In the genomic region with DNA sequence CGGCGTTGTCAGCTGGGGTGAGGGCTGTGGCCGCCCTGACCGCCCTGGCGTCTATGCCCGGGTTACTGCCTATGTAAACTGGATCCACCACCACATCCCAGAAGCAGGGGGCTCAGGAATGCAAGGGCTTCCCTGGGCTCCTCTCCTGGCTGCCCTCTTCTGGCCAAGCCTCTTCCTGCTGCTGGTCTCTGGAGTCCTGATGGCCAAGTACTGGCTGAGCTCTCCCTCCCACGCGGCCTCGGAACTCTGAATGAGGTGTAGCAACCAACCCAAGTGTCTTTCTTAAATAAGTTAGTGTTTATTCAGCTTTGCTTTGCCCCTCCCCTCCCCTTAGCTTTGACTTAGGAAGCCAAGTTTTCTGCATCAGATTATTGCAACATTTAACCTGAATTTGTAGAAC, we compare ENCODE assay signal across 9 mouse cellular contexts. TPM values are rescaled to one million over a fixed set of nuclear protein-coding genes. Genes with fewer than 3 reads are reported as not detected.
A peak's percentile ranks its signal among the peaks of the same experiment; 100 is the strongest.
DNase-seq lines count a peak whose midpoint lies in the region; ATAC-seq lines count a peak whose summit lies in the region.
"Had no signal": no experiment of that assay in that cellular context is flagged by ENCODE, and none has a peak within 500 bp of the region (broad histone marks: within the 10 kb centered on the region; RNA-seq: fewer than 3 reads in every experiment).

No protein-coding gene starts in this region.

- WGBS in lung, embryonic 16.5 days: 21% methylated on average over 9 of the region's 9 CpGs

- H3K9ac ChIP-seq in lung, embryonic 16.5 days (ENCODE audit: low read length): no peak overlapping the region

- H3K4me1 ChIP-seq in lung, embryonic 16.5 days (replicated peaks; ENCODE audit: control insufficient read depth, insufficient read depth, low read length): peaks cover 3% of the 10 kb centered on the region; the same call in 1 of the 2 replicates

- H3K9me3 ChIP-seq in lung, embryonic 16.5 days (ENCODE audit: control insufficient read depth, low read length): no peaks in the 10 kb centered on the region

- H3K27ac ChIP-seq in lung, embryonic 16.5 days (ENCODE audit: low read length): no peak overlapping the region

- ATAC-seq in lung, embryonic 16.5 days (ENCODE audit: low read depth): peak; percentile 61; the same call in 1 of the 2 replicates

- no peak overlapping the region for H3K4me3 ChIP-seq in lung, embryonic 16.5 days (ENCODE audit: low read length)

- no peaks in the 10 kb centered on the region for H3K36me3 ChIP-seq in lung, embryonic 16.5 days (ENCODE audit: control insufficient read depth, insufficient read depth, low read length)

- no peak overlapping the region for H3K4me2 ChIP-seq in lung, embryonic 16.5 days (ENCODE audit: low read depth, low read length)

- intact Hi-C loops in left cerebral cortex, postnatal 36 days (cut with DNase I): no loop called here

- no peaks in the 10 kb centered on the region; the same call in 1 of the 2 replicates for H3K27me3 ChIP-seq in lung, embryonic 16.5 days (ENCODE audit: control insufficient read depth, insufficient read depth, low read depth, low read length)

- DNase-seq in cerebellum, postnatal 14 days: peak; percentile 19 to 48
- DNase-seq in cerebellum, postnatal 4 days (ENCODE audit: low spot score in 2 of 2): no peak
- DNase-seq in left cerebral cortex, adult 18-20 months (ENCODE audit: low spot score in 2 of 2): peak; percentile 25 to 32
- no peak for DNase-seq in left cerebral cortex, postnatal 36 days (ENCODE audit: low spot score in 2 of 2)
- peak; percentile 76 for DNase-seq in adrenal gland, postnatal 14 days
- no peak for DNase-seq in gastrocnemius, adult 8-10 months (ENCODE audit: low spot score in 2 of 2)
- no peak for DNase-seq in layer of hippocampus, adult 9-11 months

RNA-seq across cellular contexts. Expression of a gene that starts 4.9 kb away (rescaled TPM):
- total RNA-seq in left cerebral cortex, adult 18-20 months (2021): not detected
- total RNA-seq in left cerebral cortex, postnatal 36 days (2021): not detected
- not detected in 2 replicates for total RNA-seq in adrenal gland, postnatal 14 days (2021)
- polyA plus RNA-seq in lung, embryonic 16.5 days (2015; fragmentation: Nextera tagmentation; extraction: Ambion mirVana): 0.31 and 0.43 TPM in 2 replicates
- not detected for total RNA-seq in gastrocnemius, adult 8-10 months (2022)
- polyA plus RNA-seq: frontal cortex, adult 2 months had no signal

RNA-seq across cellular contexts. Expression of a gene that starts 7.9 kb away (rescaled TPM):
- total RNA-seq in left cerebral cortex, adult 18-20 months (2021): not detected
- total RNA-seq in left cerebral cortex, postnatal 36 days (2021): not detected
- total RNA-seq in adrenal gland, postnatal 14 days (2021): 5.3 and 6.6 TPM in 2 replicates
- 6.1 and 11.1 TPM in 2 replicates for polyA plus RNA-seq in lung, embryonic 16.5 days (2015; fragmentation: Nextera tagmentation; extraction: Ambion mirVana)
- total RNA-seq in gastrocnemius, adult 8-10 months (2022): 1 to 10 TPM; 1.7 to 5.9 (median 3.9) TPM
- polyA plus RNA-seq: frontal cortex, adult 2 months had no signal

RNA-seq across cellular contexts. Expression of a gene that starts 28.6 kb away (rescaled TPM):
- total RNA-seq in left cerebral cortex, adult 18-20 months (2021): not detected
- not detected for total RNA-seq in left cerebral cortex, postnatal 36 days (2021)
- 2.1 and 2.9 TPM in 2 replicates for total RNA-seq in adrenal gland, postnatal 14 days (2021)
- 0.26 and 0.54 TPM in 2 replicates for polyA plus RNA-seq in lung, embryonic 16.5 days (2015; fragmentation: Nextera tagmentation; extraction: Ambion mirVana)
- 1 to 10 TPM in 3 of 4 experiments, under 1 TPM in 1; 0.29 to 2.2 (median 1.2) TPM for total RNA-seq in gastrocnemius, adult 8-10 months (2022)
- polyA plus RNA-seq: frontal cortex, adult 2 months had no signal

RNA-seq across cellular contexts. Expression of a gene that starts 55.6 kb away (rescaled TPM):
- total RNA-seq in left cerebral cortex, adult 18-20 months (2021): not detected
- total RNA-seq in left cerebral cortex, postnatal 36 days (2021): not detected
- total RNA-seq in adrenal gland, postnatal 14 days (2021): not detected in 2 replicates
- polyA plus RNA-seq in lung, embryonic 16.5 days (2015; fragmentation: Nextera tagmentation; extraction: Ambion mirVana): not detected in 2 replicates
- not detected for total RNA-seq in gastrocnemius, adult 8-10 months (2022)
- polyA plus RNA-seq: frontal cortex, adult 2 months had no signal

RNA-seq across cellular contexts. Expression of a gene that starts 59.6 kb away (rescaled TPM):
- 10 to 100 TPM; 39.6 to 43.7 TPM for total RNA-seq in left cerebral cortex, adult 18-20 months (2021)
- total RNA-seq in left cerebral cortex, postnatal 36 days (2021): 10 to 100 TPM; 29.7 to 53.7 TPM
- 38.4 and 45.4 TPM in 2 replicates for total RNA-seq in adrenal gland, postnatal 14 days (2021)
- polyA plus RNA-seq in lung, embryonic 16.5 days (2015; fragmentation: Nextera tagmentation; extraction: Ambion mirVana): 1.5 and 2.0 TPM in 2 replicates
- 1 to 10 TPM in 3 of 4 experiments, under 1 TPM in 1; 0.68 to 1.7 (median 1.6) TPM for total RNA-seq in gastrocnemius, adult 8-10 months (2022)

Comparison
In these comparisons a context has a peak if more than half of its experiments do, and no peak if none do; other contexts are left out.
1. DNase-seq: peak in cerebellum, postnatal 14 days (2 of 2), left cerebral cortex, adult 18-20 months (2 of 2) and adrenal gland, postnatal 14 days (single experiment); none in cerebellum, postnatal 4 days (0 of 2), left cerebral cortex, postnatal 36 days (0 of 2), gastrocnemius, adult 8-10 months (0 of 2) and layer of hippocampus, adult 9-11 months (single experiment).